Comparison of ENCODE assay signal across 14 mouse cellular contexts in genomic region chr2:65859767-65860727, GRCm38 (mm10). TPM values are rescaled to one million over a fixed set of nuclear protein-coding genes. Genes with fewer than 3 reads are reported as not detected.
DNase-seq lines count a peak whose midpoint lies in the region; ATAC-seq and TF ChIP-seq lines count a peak whose summit lies in the region.
"Had no signal": no experiment of that assay in that cellular context is flagged by ENCODE, and none has a peak within 500 bp of the region (broad histone marks: within the 10 kb centered on the region; RNA-seq: fewer than 3 reads in every experiment).

No protein-coding gene starts in this region.

- H3K9me3 ChIP-seq in heart, embryonic 14.5 days (ENCODE audit: control insufficient read depth, low read length), result no peaks in the 10 kb centered on the region
- H3K9me3 ChIP-seq in neural tube, embryonic 13.5 days, result no peaks in the 10 kb centered on the region
- no peaks in the 10 kb centered on the region for H3K9me3 ChIP-seq in hindbrain, embryonic 14.5 days (ENCODE audit: control insufficient read depth, low read length)
- no peaks in the 10 kb centered on the region for H3K9me3 ChIP-seq in neural tube, embryonic 15.5 days (replicated peaks)
- no peaks in the 10 kb centered on the region for H3K9me3 ChIP-seq in lung, postnatal 0 days (ENCODE audit: low read length)

- no peak overlapping the region for H3K9ac ChIP-seq in heart, embryonic 14.5 days (ENCODE audit: low read length)
- no peak overlapping the region for H3K9ac ChIP-seq in neural tube, embryonic 13.5 days
- H3K9ac ChIP-seq in hindbrain, embryonic 14.5 days, result no peak overlapping the region
- H3K9ac ChIP-seq in neural tube, embryonic 15.5 days (replicated peaks), result no peak overlapping the region
- no peak overlapping the region for H3K9ac ChIP-seq in lung, postnatal 0 days (replicated peaks; ENCODE audit: low read depth)

- no peak for ATAC-seq in heart, embryonic 14.5 days (ENCODE audit: insufficient number of reproducible peaks, insufficient read depth, low FRiP score, low read depth)
- no peak for ATAC-seq in neural tube, embryonic 13.5 days (ENCODE audit: low read depth)
- 0 out of 2 replicates have a peak, but pooled peaks have one; percentile 40 for ATAC-seq in hindbrain, embryonic 14.5 days (ENCODE audit: low FRiP score)
- no peak; the same call in 1 of the 2 replicates for ATAC-seq in neural tube, embryonic 15.5 days (ENCODE audit: low FRiP score)
- no peak for ATAC-seq in inflammation-experienced regulatory T-cells, adult 6 months
- no peak for ATAC-seq in lung, postnatal 0 days

- no peak for TF ChIP-seq CTCF in lung, postnatal 0 days (IDR thresholded peaks at IDR 0.05)

- H3K27ac ChIP-seq in heart, embryonic 14.5 days (replicated peaks in 1 of 2; ENCODE audit: control insufficient read depth in 1 of 2, insufficient read depth in 1 of 2, low read depth in 2 of 2, low read length in 2 of 2), result no peak overlapping the region
- peak overlapping the region; percentile 9 for H3K27ac ChIP-seq in neural tube, embryonic 13.5 days (replicated peaks)
- peak overlapping the region; percentile 26; the same call in 1 of the 2 replicates for H3K27ac ChIP-seq in hindbrain, embryonic 14.5 days
- H3K27ac ChIP-seq in neural tube, embryonic 15.5 days (replicated peaks), result peak overlapping the region; percentile 2; the same call in 1 of the 2 replicates
- H3K27ac ChIP-seq in lung, postnatal 0 days (ENCODE audit: low read length), result no peak overlapping the region

- 57% methylated on average over 18 of the region's 18 CpGs for WGBS in heart, embryonic 14.5 days
- WGBS in neural tube, embryonic 13.5 days, result 81% methylated on average over 18 of the region's 18 CpGs
- WGBS in hindbrain, embryonic 14.5 days, result 63% methylated on average over 18 of the region's 18 CpGs
- 69% methylated on average over 18 of the region's 18 CpGs for WGBS in neural tube, embryonic 15.5 days
- WGBS in lung, postnatal 0 days, result 76% methylated on average over 18 of the region's 18 CpGs

- H3K36me3 ChIP-seq in heart, embryonic 14.5 days (ENCODE audit: control insufficient read depth, insufficient read depth, low read length), result no peaks in the 10 kb centered on the region
- H3K36me3 ChIP-seq in neural tube, embryonic 13.5 days, result peaks cover 16% of the 10 kb centered on the region
- no peaks in the 10 kb centered on the region for H3K36me3 ChIP-seq in hindbrain, embryonic 14.5 days (replicated peaks; ENCODE audit: control insufficient read depth, insufficient read depth)
- H3K36me3 ChIP-seq in neural tube, embryonic 15.5 days, result no peaks in the 10 kb centered on the region; the same call in 1 of the 2 replicates
- no peaks in the 10 kb centered on the region for H3K36me3 ChIP-seq in lung, postnatal 0 days (ENCODE audit: insufficient read depth, low read length)

- DNase-seq in heart, postnatal 4 days, result no peak
- DNase-seq in neural tube, embryonic 10.5 days (ENCODE audit: extremely low spot score, low spot score), result no peak
- DNase-seq in hindbrain, embryonic 14.5 days (ENCODE audit: low spot score), result no peak
- no peak for DNase-seq in lung, postnatal 0 days (ENCODE audit: low spot score)
- DNase-seq: adrenal gland, postnatal 14 days; cerebellum, adult 9-10 months; kidney, adult 9 months; liver; retina, postnatal 1 day; thymus, postnatal 14 days had no signal

- peak overlapping the region; percentile 52 for H3K4me2 ChIP-seq in heart, embryonic 14.5 days (ENCODE audit: low read length)
- no peak overlapping the region for H3K4me2 ChIP-seq in neural tube, embryonic 13.5 days
- no peak overlapping the region; the same call in 1 of the 2 replicates for H3K4me2 ChIP-seq in hindbrain, embryonic 14.5 days (replicated peaks)
- no peak overlapping the region for H3K4me2 ChIP-seq in neural tube, embryonic 15.5 days
- no peak overlapping the region for H3K4me2 ChIP-seq in lung, postnatal 0 days (replicated peaks; ENCODE audit: low read depth, low read length)

- H3K4me1 ChIP-seq in heart, embryonic 14.5 days (ENCODE audit: control insufficient read depth in 2 of 2, insufficient read depth in 2 of 2, low read length in 2 of 2), result no peaks in the 10 kb centered on the region
- H3K4me1 ChIP-seq in neural tube, embryonic 13.5 days (replicated peaks), result 0 out of 2 replicates have a peak, but pooled peaks cover 6% of the 10 kb centered on the region
- H3K4me1 ChIP-seq in hindbrain, embryonic 14.5 days (replicated peaks; ENCODE audit: control insufficient read depth, insufficient read depth, low read length), result peaks cover 10% of the 10 kb centered on the region; the same call in 1 of the 2 replicates
- H3K4me1 ChIP-seq in neural tube, embryonic 15.5 days, result peaks cover 9% of the 10 kb centered on the region
- no peaks in the 10 kb centered on the region for H3K4me1 ChIP-seq in lung, postnatal 0 days (ENCODE audit: insufficient read depth, low read depth, low read length)

- H3K4me3 ChIP-seq in heart, embryonic 14.5 days (ENCODE audit: control insufficient read depth in 1 of 2, insufficient read depth in 1 of 2, low read depth in 1 of 2, low read length in 2 of 2), result no peak overlapping the region
- no peak overlapping the region for H3K4me3 ChIP-seq in neural tube, embryonic 13.5 days
- no peak overlapping the region for H3K4me3 ChIP-seq in hindbrain, embryonic 14.5 days (replicated peaks; ENCODE audit: low read length)
- no peak overlapping the region for H3K4me3 ChIP-seq in neural tube, embryonic 15.5 days (replicated peaks)
- no peak overlapping the region for H3K4me3 ChIP-seq in lung, postnatal 0 days (ENCODE audit: low read depth, low read length)

- no peak for TF ChIP-seq EP300 in lung, postnatal 0 days (IDR thresholded peaks at IDR 0.05)

- H3K27me3 ChIP-seq in heart, embryonic 14.5 days (ENCODE audit: control insufficient read depth, insufficient read depth, low read length), result no peaks in the 10 kb centered on the region
- H3K27me3 ChIP-seq in neural tube, embryonic 13.5 days, result no peaks in the 10 kb centered on the region
- no peaks in the 10 kb centered on the region for H3K27me3 ChIP-seq in hindbrain, embryonic 14.5 days (ENCODE audit: control insufficient read depth, insufficient read depth, low read length)
- no peaks in the 10 kb centered on the region for H3K27me3 ChIP-seq in neural tube, embryonic 15.5 days (replicated peaks)
- H3K27me3 ChIP-seq in lung, postnatal 0 days (replicated peaks; ENCODE audit: insufficient read depth, low read length), result no peaks in the 10 kb centered on the region

RNA-seq across cellular contexts. Expression of gene Csrnp3, which starts 14.5 kb away (rescaled TPM):
- 0.67 and 1.5 TPM in 2 replicates for polyA plus RNA-seq in heart, embryonic 14.5 days (2014; fragmentation: Nextera tagmentation; extraction: Ambion mirVana)
- total RNA-seq in heart, postnatal 4 days (2021), result 1 to 10 TPM in 1 of 2 experiments, under 1 TPM in 1; 0.71 to 1.1 TPM
- 33.4 and 42.1 TPM in 2 replicates for polyA plus RNA-seq in neural tube, embryonic 13.5 days (2015; fragmentation: Nextera tagmentation; extraction: Ambion mirVana)
- 54.4 and 56.0 TPM in 2 replicates for polyA plus RNA-seq in hindbrain, embryonic 14.5 days (2014; fragmentation: Nextera tagmentation; extraction: Ambion mirVana)
- polyA plus RNA-seq in neural tube, embryonic 15.5 days (2015; fragmentation: Nextera tagmentation; extraction: Ambion mirVana), result 37.6 and 49.3 TPM in 2 replicates
- polyA plus RNA-seq in inflammation-experienced regulatory T-cells, adult 6 months (2017; shearing (Covaris generic)), result not detected
- 0.06 and 0.07 TPM in 2 replicates for polyA plus RNA-seq in lung, postnatal 0 days (2015; fragmentation: Nextera tagmentation; extraction: Ambion mirVana)

Comparison
In these comparisons a context has a peak if more than half of its experiments do, and no peak if none do; other contexts are left out.
1. H3K27ac ChIP-seq: peak in neural tube, embryonic 13.5 days (single experiment), hindbrain, embryonic 14.5 days (single experiment) and neural tube, embryonic 15.5 days (single experiment); none in heart, embryonic 14.5 days (0 of 2) and lung, postnatal 0 days (single experiment).
2. RNA of gene Csrnp3, which starts 14.5 kb away (polyA plus RNA-seq): 54.4 to 56.0 TPM in hindbrain, embryonic 14.5 days, 37.6 to 49.3 TPM in neural tube, embryonic 15.5 days and 33.4 to 42.1 TPM in neural tube, embryonic 13.5 days; 0.67 to 1.5 TPM in heart, embryonic 14.5 days, 0.06 to 0.07 TPM in lung, postnatal 0 days and not detected in inflammation-experienced regulatory T-cells, adult 6 months; every median in the first group is over 10 times any median in the second.